Mouse (Mus musculus): ENCODE measurements around the gene Spag16. TPM values are rescaled to one million over a fixed set of nuclear protein-coding genes. Genes with fewer than 3 reads are reported as not detected.

The Spag16 gene
- polyA plus RNA-seq, 1 experiment from 2014 or later: 2.2 TPM

- Histone ChIP-seq H3K36me3 (ENCODE audit: control insufficient read depth, insufficient read depth, low read length) (no peaks in the 10 kb centered on the region), H3K27me3 (ENCODE audit: control insufficient read depth, insufficient read depth, low read length) (no peaks in the 10 kb centered on the region), H3K9me3 (ENCODE audit: control insufficient read depth, low read length) (no peaks in the 10 kb centered on the region), H3K4me2 (ENCODE audit: low read length) (no peak overlapping the region), H3K4me1 (ENCODE audit: control insufficient read depth, insufficient read depth, low read length) (no peaks in the 10 kb centered on the region), H3K27ac (replicated peaks; ENCODE audit: low read depth, low read length) (no peak overlapping the region), H3K9ac (replicated peaks; ENCODE audit: low read length) (no peak overlapping the region), H3K4me3 (replicated peaks; ENCODE audit: low read depth, low read length) (no peak overlapping the region)
- DNase-seq: no peak
- ATAC-seq (ENCODE audit: low FRiP score, low TSS enrichment): no peak
- 88% methylated on average over 3 of the region's 3 CpGs for WGBS
Observed at GRCm38 (mm10) chr1:70037384-70037783, 210.6 kb downstream of the Spag16 start.

GRCm38 (mm10) chr1:70067404-70067803, 240.6 kb downstream of the Spag16 start:
- DNase-seq (no peak), ATAC-seq (ENCODE audit: low FRiP score, low TSS enrichment) (no peak)
- WGBS: 65% methylated on average over 1 of the region's 1 CpGs
- Histone ChIP-seq H3K9ac (replicated peaks; ENCODE audit: low read length) (no peak overlapping the region), H3K4me1 (ENCODE audit: control insufficient read depth, insufficient read depth, low read length) (no peaks in the 10 kb centered on the region), H3K27me3 (ENCODE audit: control insufficient read depth, insufficient read depth, low read length) (no peaks in the 10 kb centered on the region), H3K4me3 (replicated peaks; ENCODE audit: low read depth, low read length) (no peak overlapping the region), H3K9me3 (ENCODE audit: control insufficient read depth, low read length) (no peaks in the 10 kb centered on the region), H3K4me2 (ENCODE audit: low read length) (no peak overlapping the region), H3K27ac (replicated peaks; ENCODE audit: low read depth, low read length) (no peak overlapping the region), H3K36me3 (ENCODE audit: control insufficient read depth, insufficient read depth, low read length) (no peaks in the 10 kb centered on the region)

- H3K4me3 ChIP-seq (replicated peaks; ENCODE audit: low read depth, low read length): no peak overlapping the region
- 11% methylated on average over 6 of the region's 6 CpGs for WGBS
- ATAC-seq (ENCODE audit: low FRiP score, low TSS enrichment): no peak
Observed at GRCm38 (mm10) chr1:70073440-70073839, 246.7 kb downstream of the Spag16 start.

GRCm38 (mm10) chr1:70078806-70079205, 252.0 kb downstream of the Spag16 start:
- H3K36me3 ChIP-seq (ENCODE audit: control insufficient read depth, insufficient read depth, low read length): no peaks in the 10 kb centered on the region
- ATAC-seq (ENCODE audit: low FRiP score, low TSS enrichment): no peak
- no peak overlapping the region for H3K4me2 ChIP-seq (ENCODE audit: low read length)
- no peak for DNase-seq
- H3K27me3 ChIP-seq (ENCODE audit: control insufficient read depth, insufficient read depth, low read length): no peaks in the 10 kb centered on the region
- H3K9ac ChIP-seq (replicated peaks; ENCODE audit: low read length): no peak overlapping the region
- WGBS: 76% methylated on average over 6 of the region's 6 CpGs
- no peaks in the 10 kb centered on the region for H3K9me3 ChIP-seq (ENCODE audit: control insufficient read depth, low read length)
- H3K4me3 ChIP-seq (replicated peaks; ENCODE audit: low read depth, low read length): no peak overlapping the region
- no peaks in the 10 kb centered on the region for H3K4me1 ChIP-seq (ENCODE audit: control insufficient read depth, insufficient read depth, low read length)
- H3K27ac ChIP-seq (replicated peaks; ENCODE audit: low read depth, low read length): no peak overlapping the region

More at GRCm38 (mm10) chr1:70073440-70073839, 246.7 kb downstream of the Spag16 start:
- H3K27ac ChIP-seq (replicated peaks; ENCODE audit: low read depth, low read length): no peak overlapping the region
- no peaks in the 10 kb centered on the region for H3K4me1 ChIP-seq (ENCODE audit: control insufficient read depth, insufficient read depth, low read length)
- no peaks in the 10 kb centered on the region for H3K9me3 ChIP-seq (ENCODE audit: control insufficient read depth, low read length)
- no peak overlapping the region for H3K9ac ChIP-seq (replicated peaks; ENCODE audit: low read length)
- peak; percentile 26 for DNase-seq
- no peak overlapping the region for H3K4me2 ChIP-seq (ENCODE audit: low read length)
- no peaks in the 10 kb centered on the region for H3K27me3 ChIP-seq (ENCODE audit: control insufficient read depth, insufficient read depth, low read length)
- H3K36me3 ChIP-seq (ENCODE audit: control insufficient read depth, insufficient read depth, low read length): no peaks in the 10 kb centered on the region

GRCm38 (mm10) chr1:70082208-70082878, 255.6 kb downstream of the Spag16 start:
- H3K4me2 ChIP-seq (ENCODE audit: low read length): no peak overlapping the region
- no peak overlapping the region for H3K27ac ChIP-seq (replicated peaks; ENCODE audit: low read depth, low read length)
- no peak overlapping the region for H3K4me3 ChIP-seq (replicated peaks; ENCODE audit: low read depth, low read length)
- no peaks in the 10 kb centered on the region for H3K4me1 ChIP-seq (ENCODE audit: control insufficient read depth, insufficient read depth, low read length)
- H3K27me3 ChIP-seq (ENCODE audit: control insufficient read depth, insufficient read depth, low read length): no peaks in the 10 kb centered on the region
- 53% methylated on average over 7 of the region's 7 CpGs for WGBS
- H3K9ac ChIP-seq (replicated peaks; ENCODE audit: low read length): no peak overlapping the region
- ATAC-seq (ENCODE audit: low FRiP score, low TSS enrichment) (no peak), DNase-seq (no peak)
- H3K9me3 ChIP-seq (ENCODE audit: control insufficient read depth, low read length): no peaks in the 10 kb centered on the region
- H3K36me3 ChIP-seq (ENCODE audit: control insufficient read depth, insufficient read depth, low read length): no peaks in the 10 kb centered on the region

GRCm38 (mm10) chr1:70104683-70105082, 277.9 kb downstream of the Spag16 start:
- WGBS: 93% methylated on average over 8 of the region's 8 CpGs
- Histone ChIP-seq H3K9ac (replicated peaks; ENCODE audit: low read length) (no peak overlapping the region), H3K27me3 (ENCODE audit: control insufficient read depth, insufficient read depth, low read length) (no peaks in the 10 kb centered on the region), H3K9me3 (ENCODE audit: control insufficient read depth, low read length) (no peaks in the 10 kb centered on the region), H3K36me3 (ENCODE audit: control insufficient read depth, insufficient read depth, low read length) (no peaks in the 10 kb centered on the region), H3K4me2 (ENCODE audit: low read length) (no peak overlapping the region), H3K4me1 (ENCODE audit: control insufficient read depth, insufficient read depth, low read length) (no peaks in the 10 kb centered on the region), H3K4me3 (replicated peaks; ENCODE audit: low read depth, low read length) (no peak overlapping the region), H3K27ac (replicated peaks; ENCODE audit: low read depth, low read length) (no peak overlapping the region)
- ATAC-seq (ENCODE audit: low FRiP score, low TSS enrichment) (no peak), DNase-seq (no peak)

- H3K4me2 ChIP-seq (ENCODE audit: low read length): no peak overlapping the region
- H3K27ac ChIP-seq (replicated peaks; ENCODE audit: low read depth, low read length): no peak overlapping the region
- H3K4me3 ChIP-seq (replicated peaks; ENCODE audit: low read depth, low read length): no peak overlapping the region
- WGBS: 96% methylated on average over 4 of the region's 4 CpGs
- ATAC-seq (ENCODE audit: low FRiP score, low TSS enrichment): no peak
- no peaks in the 10 kb centered on the region for H3K36me3 ChIP-seq (ENCODE audit: control insufficient read depth, insufficient read depth, low read length)
- H3K27me3 ChIP-seq (ENCODE audit: control insufficient read depth, insufficient read depth, low read length): no peaks in the 10 kb centered on the region
- H3K4me1 ChIP-seq (ENCODE audit: control insufficient read depth, insufficient read depth, low read length): no peaks in the 10 kb centered on the region
- no peak for DNase-seq
- H3K9ac ChIP-seq (replicated peaks; ENCODE audit: low read length): no peak overlapping the region
- H3K9me3 ChIP-seq (ENCODE audit: control insufficient read depth, low read length): no peaks in the 10 kb centered on the region
Observed at GRCm38 (mm10) chr1:70116212-70116982, 289.6 kb downstream of the Spag16 start.

- no peaks in the 10 kb centered on the region for H3K9me3 ChIP-seq (ENCODE audit: control insufficient read depth, low read length)
- H3K4me1 ChIP-seq (ENCODE audit: control insufficient read depth, insufficient read depth, low read length): no peaks in the 10 kb centered on the region
- no peaks in the 10 kb centered on the region for H3K36me3 ChIP-seq (ENCODE audit: control insufficient read depth, insufficient read depth, low read length)
- no peak for ATAC-seq (ENCODE audit: low FRiP score, low TSS enrichment)
- no peak overlapping the region for H3K4me2 ChIP-seq (ENCODE audit: low read length)
- no peak overlapping the region for H3K27ac ChIP-seq (replicated peaks; ENCODE audit: low read depth, low read length)
- H3K4me3 ChIP-seq (replicated peaks; ENCODE audit: low read depth, low read length): no peak overlapping the region
- WGBS: 69% methylated on average over 2 of the region's 2 CpGs
- no peaks in the 10 kb centered on the region for H3K27me3 ChIP-seq (ENCODE audit: control insufficient read depth, insufficient read depth, low read length)
- DNase-seq: peak; percentile 59
- H3K9ac ChIP-seq (replicated peaks; ENCODE audit: low read length): no peak overlapping the region
Observed at GRCm38 (mm10) chr1:70128035-70128434, 301.3 kb downstream of the Spag16 start.

- Histone ChIP-seq H3K4me1 (ENCODE audit: control insufficient read depth, insufficient read depth, low read length) (no peaks in the 10 kb centered on the region), H3K9ac (replicated peaks; ENCODE audit: low read length) (no peak overlapping the region), H3K4me3 (replicated peaks; ENCODE audit: low read depth, low read length) (no peak overlapping the region), H3K27ac (replicated peaks; ENCODE audit: low read depth, low read length) (no peak overlapping the region), H3K9me3 (ENCODE audit: control insufficient read depth, low read length) (0 out of 2 replicates have a peak, but pooled peaks cover under 1% of the 10 kb centered on the region), H3K4me2 (ENCODE audit: low read length) (no peak overlapping the region), H3K27me3 (ENCODE audit: control insufficient read depth, insufficient read depth, low read length) (no peaks in the 10 kb centered on the region), H3K36me3 (ENCODE audit: control insufficient read depth, insufficient read depth, low read length) (no peaks in the 10 kb centered on the region)
- WGBS: 82% methylated on average over 2 of the region's 2 CpGs
- ATAC-seq (ENCODE audit: low FRiP score, low TSS enrichment): no peak
- DNase-seq: no peak
Observed at GRCm38 (mm10) chr1:70135547-70135946, 308.8 kb downstream of the Spag16 start.

Data from midbrain, embryonic 14.5 days (tissue).